Mouse (Mus musculus) layer of hippocampus, postnatal 10 days (tissue): ENCODE results near the gene Mmp3. TPM values are rescaled to one million over a fixed set of nuclear protein-coding genes. Genes with fewer than 3 reads are reported as not detected.
"Not testable (repeated sequence)": the region's sequence is repeated elsewhere in the genome, so short reads cannot be mapped to it uniquely, and the experiment has no call there.

Source experiments
- DNase-seq, 2 experiments: peaks; one replicate each; pipeline ENCODE4 v3.0.0; 2021; ENCODE audit warnings: low spot score in 2 of 2
- long read RNA-seq: library from polyadenylated mRNA; stranded (forward); transcript quantifications from one replicate; pipeline ENCODE4 v2.0.0, GENCODE M21; 2023
- total RNA-seq, 2 experiments: library from RNA; stranded (reverse); gene quantifications; 2 replicates each; pipeline ENCODE4 v1.2.3; 2021

Mmp3 gene
- total RNA-seq = not detected
- long read RNA-seq = 0 reads

DNA sequence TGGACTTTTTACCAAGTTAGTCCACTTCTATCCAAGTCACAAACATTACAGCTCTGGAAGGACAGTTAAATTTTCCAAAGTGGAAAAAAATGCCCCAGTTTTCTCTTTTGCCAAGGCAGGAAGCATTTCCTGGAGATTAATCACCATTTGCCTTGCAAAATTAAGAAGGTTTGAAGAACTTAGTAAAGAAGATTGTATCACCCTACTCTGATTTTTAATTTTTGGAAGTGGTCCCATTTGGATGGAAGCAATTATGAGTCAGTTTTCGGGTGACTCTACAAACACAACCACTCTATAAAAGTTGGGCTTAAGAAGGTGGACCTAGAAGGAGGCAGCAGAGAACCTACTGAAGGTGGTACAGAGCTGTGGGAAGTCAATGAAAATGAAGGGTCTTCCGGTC is at the start of gene Mmp3:
Gene Mmp3, plus strand, starts transcription at position 301 of the 400 bp plus-strand sequence.
- DNase-seq = no peak

DNA sequence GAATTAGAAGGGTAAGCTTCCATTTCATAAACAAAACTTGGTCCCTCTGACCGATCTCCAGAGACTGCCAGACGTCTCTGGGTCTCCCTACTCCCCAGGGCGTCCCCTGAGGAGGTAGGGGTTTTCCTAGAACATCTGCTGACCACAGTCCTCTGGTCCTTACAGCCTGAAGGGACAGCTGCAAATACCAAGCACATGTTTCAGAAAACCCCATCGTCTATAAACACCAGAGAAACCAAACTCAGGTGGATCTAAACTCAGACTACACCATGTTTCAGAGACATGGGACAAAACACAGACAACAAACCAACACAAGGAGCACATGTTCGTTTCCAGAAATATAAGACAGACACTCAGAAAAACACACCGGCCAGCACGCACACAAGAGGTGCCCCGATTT is 49.1 kb upstream of the Mmp3 start:
- not testable (repeated sequence) for DNase-seq

DNA sequence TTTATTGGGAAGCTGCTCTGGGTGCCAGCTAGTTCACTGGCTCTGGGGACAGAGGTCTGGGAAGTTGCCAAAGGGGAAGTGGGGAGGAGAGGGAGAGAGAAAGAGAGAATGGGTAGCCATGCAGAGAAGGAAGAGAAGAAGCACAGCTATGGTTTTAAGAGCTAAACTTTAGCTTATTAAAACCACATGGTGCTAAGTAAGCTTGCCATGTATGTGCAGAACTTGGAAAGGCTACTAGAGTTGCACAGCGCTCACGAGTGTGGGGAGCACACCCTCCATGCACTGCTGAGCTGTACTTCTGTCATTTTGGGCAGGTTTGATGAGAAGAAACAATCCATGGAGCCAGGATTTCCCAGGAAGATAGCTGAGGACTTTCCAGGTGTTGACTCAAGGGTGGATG is 7.7 kb downstream of the Mmp3 start:
- no peak for DNase-seq

GRCm38 (mm10) chr9:7470262-7470661 is 24.6 kb downstream of the Mmp3 start:
- no peak for DNase-seq

DNA sequence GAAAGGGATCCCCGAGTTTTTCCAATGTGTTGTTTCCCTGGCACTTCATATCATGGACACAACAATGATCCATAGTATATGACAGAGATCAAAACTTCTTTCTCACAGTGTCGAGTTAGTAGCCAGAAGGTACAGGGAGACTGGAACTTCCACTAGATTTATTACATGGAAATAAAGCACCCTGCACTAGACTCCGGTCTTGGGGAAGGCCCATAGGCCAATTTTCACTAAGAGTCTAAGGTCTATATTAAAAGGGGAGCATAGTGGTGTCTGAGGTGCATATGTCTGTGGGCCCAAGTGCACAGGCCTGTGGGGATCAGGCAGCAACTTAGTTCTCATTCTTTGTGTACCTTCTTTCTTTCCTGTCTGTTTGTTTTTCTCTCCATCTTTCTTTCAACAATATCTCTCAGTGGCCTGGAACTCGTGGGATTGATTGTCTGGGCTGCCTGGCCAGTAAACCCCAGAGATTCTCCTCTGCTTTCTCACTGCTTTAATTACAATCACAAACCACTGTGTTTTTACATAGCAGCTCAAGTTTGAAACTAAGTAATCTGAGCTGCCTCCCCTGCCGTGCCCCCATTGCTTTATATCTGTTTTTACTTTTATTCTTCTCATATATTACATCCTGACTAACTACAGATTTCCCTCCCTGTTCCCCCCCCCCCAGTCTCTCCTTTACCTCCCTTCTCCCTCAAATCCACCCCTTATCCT is 38.2 kb downstream of the Mmp3 start:
- no peak for DNase-seq

DNA sequence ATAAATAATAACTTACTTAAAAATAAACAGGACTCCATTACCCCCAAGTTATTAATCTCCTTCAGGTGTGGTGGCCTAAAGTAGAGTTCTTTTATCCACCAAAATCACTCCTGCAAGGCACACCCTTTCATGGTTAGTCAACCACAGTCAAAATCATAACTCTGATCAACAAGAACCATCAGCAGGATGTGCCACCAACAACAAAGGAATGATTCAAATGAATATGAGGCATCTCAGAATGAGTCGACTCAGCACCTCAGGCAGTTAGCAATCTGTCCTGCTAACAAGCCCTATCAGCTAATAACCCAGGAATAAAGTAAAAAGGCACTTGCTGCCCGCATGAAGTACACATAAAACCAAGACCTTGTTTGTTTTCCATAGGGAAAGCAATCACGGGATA is 55.5 kb downstream of the Mmp3 start:
- no peak for DNase-seq

- no peak for DNase-seq
These were observed 56.4 kb downstream of the Mmp3 start, which contains the start of gene Mmp10 for GRCm38 (mm10) chr9:7502051-7502450. Gene Mmp10 (plus strand): TSS chr9:7502352.

Other genes starting within 250 kb of the Mmp3 start
- gene Mmp13, start 173.3 kb upstream of the Mmp3 start, total RNA-seq = not detected
- not detected for gene Mmp12, start 101.4 kb upstream of the Mmp3 start, total RNA-seq
- not detected for gene Mmp1b, start 57.8 kb upstream of the Mmp3 start, total RNA-seq
- not detected for gene Mmp10, start 56.5 kb downstream of the Mmp3 start, total RNA-seq
- gene Mmp8, start 112.6 kb downstream of the Mmp3 start, total RNA-seq = not detected
- gene Mmp27, start 125.6 kb downstream of the Mmp3 start, total RNA-seq = not detected
- gene Mmp20, start 182.4 kb downstream of the Mmp3 start, total RNA-seq = not detected
- gene Mmp7, start 246.3 kb downstream of the Mmp3 start, total RNA-seq = not detected